Mouse (Mus musculus): ENCODE data around the gene Ubl7. TPM values are rescaled to one million over a fixed set of nuclear protein-coding genes. Genes with fewer than 3 reads are reported as not detected.
"Not testable (repeated sequence)": the region's sequence is repeated elsewhere in the genome, so short reads cannot be mapped to it uniquely, and the experiment has no call there.

The Ubl7 gene
- 10 to 100 TPM; 70.7 to 73.5 TPM for total RNA-seq (2021)
- long read RNA-seq, experiment 1, transcript Ubl7-208 (11 exons, 1,426 nt): minor isoform, 6 of 146 reads
- long read RNA-seq, experiment 1, transcript Ubl7-201 (11 exons, 1,364 nt): major isoform, 64 of 146 reads
- long read RNA-seq, experiment 1, transcript Ubl7-209 (11 exons, 1,319 nt): minor isoform, 30 of 146 reads
- long read RNA-seq, experiment 1, partial matches to known transcripts: 8 of 146 reads
- long read RNA-seq, experiment 1, other reads (novel, unspliced or antisense): 38 of 146 reads
- long read RNA-seq, experiment 2, transcript Ubl7-201 (11 exons, 1,364 nt): major isoform, 73 of 152 reads
- long read RNA-seq, experiment 2, transcript Ubl7-209 (11 exons, 1,319 nt): minor isoform, 25 of 152 reads
- long read RNA-seq, experiment 2, partial matches to known transcripts: 18 of 152 reads
- long read RNA-seq, experiment 2, other reads (novel, unspliced or antisense): 33 of 152 reads

DNA sequence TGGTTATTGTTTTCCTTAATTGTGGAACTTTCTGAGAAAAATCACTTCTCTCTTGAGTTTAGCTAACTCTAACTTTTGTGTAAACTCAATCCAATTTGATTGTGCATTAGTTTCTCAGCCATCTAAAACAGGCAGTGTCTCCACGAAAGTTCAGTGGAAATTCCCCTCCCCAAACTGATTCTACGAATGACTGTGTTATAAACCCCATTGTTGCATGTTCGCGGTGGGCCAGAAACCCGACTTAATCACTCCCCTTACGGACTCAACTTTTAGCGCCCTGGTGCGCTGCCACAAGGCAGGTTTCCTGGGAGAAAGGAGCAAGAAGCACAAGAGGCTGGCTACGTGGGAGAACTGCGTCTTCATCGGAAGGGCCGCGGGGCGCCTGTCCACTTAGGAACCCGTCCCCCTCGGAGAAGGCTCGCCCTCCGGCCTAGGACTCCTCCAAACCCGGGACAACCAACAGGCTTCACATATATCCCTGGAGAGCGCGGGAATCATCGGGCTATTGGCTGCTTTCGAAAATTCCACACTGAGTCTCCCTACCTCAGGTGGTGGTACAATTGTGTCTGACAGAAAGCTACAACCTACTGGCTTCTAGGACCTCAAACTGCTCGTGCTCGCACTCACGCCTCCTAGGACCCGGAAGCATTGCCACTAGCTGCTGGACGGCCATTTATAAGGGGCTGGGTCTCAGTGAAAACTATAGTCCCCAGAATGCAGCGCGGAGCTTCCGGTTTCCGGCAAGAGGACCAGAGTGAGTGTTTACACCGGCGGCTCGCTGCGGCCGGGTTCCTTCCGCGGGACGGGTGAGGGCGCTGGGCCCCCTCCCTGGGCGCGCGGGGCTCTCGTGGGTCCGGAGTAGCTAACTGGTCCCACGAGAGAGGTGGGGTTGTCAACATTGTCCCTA lies at the start of gene Ubl7:
Ubl7 (plus strand) TSS at position 726 of the 907 bp plus-strand sequence.
- DNase-seq: peak; percentile 89 to 92
- intact Hi-C loops (cut with DNase I): loop anchor here (5.0 kb wide), 1 partner anchor 48 kb away; no protein-coding TSS in a partner anchor

DNA sequence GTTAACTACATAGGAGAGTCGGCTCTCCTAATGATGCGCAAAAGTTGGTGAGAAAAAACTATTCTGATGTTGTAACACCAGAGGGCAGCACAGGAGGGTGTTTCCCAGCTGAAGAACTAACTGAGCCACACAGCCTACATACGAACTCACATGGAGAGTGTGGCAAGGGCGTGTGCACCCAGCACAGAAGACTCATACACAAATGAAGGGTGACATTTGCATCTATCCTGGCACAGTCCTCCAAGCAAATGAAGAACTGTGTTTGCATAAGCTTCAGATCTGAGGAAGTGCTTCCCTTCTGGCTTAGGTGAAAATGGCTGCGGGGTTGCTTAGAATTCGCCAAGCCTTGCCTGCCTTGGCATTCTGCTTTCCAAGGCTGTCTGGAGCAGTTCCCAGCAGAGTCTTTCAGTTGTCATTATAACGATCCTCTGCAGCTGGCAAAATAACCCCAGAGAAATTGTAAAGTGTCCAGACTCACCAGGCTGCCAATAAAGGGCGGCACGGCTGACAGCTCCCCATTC lies 48.8 kb upstream of the Ubl7 start:
- intact Hi-C loops (cut with DNase I): loop anchor here (2.0 to 5.0 kb wide), 3 partner anchors 50 to 135 kb away; partner anchors contain the start of gene Ubl7
- peak; percentile 52 to 59 for DNase-seq

DNA sequence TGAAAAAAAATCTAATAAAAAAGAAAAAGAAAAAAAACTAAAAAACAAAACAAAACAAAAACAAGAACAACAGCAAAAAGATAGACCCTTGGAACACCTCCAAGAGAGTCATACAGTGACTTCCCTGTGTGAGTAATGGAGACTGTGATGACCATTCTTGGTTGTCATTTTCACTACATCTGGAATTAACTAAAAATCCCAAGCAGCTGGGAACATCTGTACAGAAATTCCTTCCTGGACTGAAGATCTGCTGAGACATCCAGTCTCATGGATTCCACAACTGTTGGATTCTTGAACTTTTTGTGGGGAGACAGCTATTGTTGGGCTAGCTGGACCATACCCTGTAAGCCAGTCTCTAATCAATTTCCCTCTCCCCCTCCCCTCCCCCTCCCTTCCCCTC lies 46.4 kb upstream of the Ubl7 start:
- DNase-seq: peak in 1 of 2 experiments; percentile 30
- intact Hi-C loops (cut with DNase I): loop anchor here (5.0 kb wide), 2 partner anchors 48 to 73 kb away; partner anchors contain the start of gene Ubl7

DNA sequence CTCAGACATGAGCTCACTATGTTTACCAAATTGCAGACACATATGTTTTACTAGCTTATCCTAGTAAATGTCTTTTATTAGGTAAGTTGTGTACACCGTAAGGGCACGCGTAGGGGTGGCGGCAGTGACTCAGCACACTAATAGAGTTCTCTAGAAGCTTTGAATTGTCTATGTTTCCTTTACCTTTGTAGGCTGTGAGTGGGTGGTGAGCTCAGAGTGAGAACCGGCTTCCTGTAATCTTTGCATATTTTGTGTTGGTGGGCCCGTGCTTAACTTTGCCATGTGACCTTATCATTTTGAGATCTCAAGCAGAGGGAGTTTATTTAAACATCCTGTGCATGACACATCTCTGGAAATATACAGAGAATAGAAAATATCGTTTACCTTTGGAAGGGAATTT lies 44.2 kb upstream of the Ubl7 start:
- DNase-seq: no peak
- intact Hi-C loops (cut with DNase I): no loop called here

DNA sequence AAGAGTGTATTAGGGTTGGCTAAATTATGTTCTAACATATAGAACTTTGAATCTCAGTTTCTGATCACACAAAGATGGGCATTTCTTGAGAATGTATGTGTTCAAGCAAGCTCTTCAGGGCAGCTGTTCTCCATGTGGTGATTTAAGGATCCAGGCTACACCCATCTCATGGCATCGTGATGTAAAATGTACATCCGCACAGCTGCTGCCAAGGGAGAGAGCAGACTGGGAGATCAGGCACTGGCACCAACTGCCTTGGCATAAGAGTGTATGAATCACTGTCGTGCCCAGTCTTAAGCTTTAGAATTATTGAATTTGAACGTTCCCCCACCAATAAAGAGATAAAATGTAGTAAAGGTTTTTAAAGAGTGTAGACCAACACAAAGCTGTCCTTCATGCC lies 43.5 kb upstream of the Ubl7 start:
- intact Hi-C loops (cut with DNase I): no loop called here
- no peak for DNase-seq

DNA sequence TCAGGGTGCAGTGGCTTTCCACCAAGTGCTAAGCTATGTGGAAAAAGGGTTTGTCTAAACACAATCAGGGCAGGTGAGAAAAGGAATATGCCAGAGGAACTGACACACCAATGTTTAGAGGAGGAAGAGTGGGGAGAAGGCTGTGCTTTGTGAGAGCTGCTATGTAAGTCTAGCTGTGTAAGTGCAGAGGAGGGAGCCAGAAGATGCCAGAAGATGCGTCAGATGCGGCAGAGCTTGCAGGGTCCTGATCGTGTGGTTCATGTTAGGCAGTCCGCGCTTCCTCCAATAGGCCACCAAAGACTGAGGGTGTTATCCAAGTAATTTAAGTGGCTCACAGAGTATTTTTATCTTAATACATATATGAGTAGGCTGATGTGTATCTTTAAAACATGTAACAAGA lies 42.9 kb upstream of the Ubl7 start:
- DNase-seq: no peak
- intact Hi-C loops (cut with DNase I): no loop called here

DNA sequence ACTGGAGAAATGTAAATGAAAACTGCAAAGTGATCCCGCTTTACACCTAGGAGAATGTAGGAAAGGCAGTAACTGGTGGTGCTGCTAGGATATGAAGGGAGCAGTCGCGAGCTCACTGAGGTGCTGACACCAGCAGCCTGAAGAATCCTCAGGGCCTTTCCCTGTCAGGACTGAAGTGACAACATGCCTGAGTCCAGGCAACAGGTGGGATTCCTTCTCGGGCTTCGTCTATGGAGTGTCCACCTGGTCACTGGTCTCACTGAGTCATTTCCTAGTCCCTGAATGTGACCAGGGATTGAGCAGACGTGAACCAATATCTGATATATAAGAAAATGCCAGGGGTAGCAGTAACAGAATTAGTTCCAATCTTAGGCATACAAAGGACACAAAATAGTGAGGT lies 42.0 kb upstream of the Ubl7 start:
- intact Hi-C loops (cut with DNase I): no loop called here
- no peak for DNase-seq

DNA sequence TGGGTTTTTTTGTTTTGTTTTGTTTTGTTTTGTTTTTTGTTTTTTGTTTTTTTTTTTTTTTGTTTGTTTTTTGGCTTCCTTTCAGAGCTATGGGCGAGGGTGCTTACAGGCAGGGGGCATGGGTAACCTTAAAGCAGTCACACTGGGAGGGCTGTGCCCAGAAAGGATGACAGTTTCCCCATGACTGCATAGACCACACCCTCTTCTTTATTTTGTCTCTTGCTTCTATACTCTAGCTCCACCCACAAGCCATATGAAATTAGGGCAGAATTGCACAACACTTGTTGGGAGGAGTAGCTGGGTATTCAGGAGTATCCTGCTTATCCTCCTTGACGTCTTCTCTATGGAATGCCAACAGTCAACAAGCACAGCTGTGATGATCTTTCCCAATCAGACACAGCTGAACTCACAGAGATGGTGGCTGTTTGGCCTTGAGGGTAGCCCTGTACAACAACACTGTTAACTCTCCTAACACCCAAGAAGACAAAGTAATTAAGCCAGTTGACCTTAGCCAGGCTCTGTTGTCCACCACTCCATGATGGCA lies 40.4 kb upstream of the Ubl7 start:
- intact Hi-C loops (cut with DNase I): no loop called here
- DNase-seq: no peak

DNA sequence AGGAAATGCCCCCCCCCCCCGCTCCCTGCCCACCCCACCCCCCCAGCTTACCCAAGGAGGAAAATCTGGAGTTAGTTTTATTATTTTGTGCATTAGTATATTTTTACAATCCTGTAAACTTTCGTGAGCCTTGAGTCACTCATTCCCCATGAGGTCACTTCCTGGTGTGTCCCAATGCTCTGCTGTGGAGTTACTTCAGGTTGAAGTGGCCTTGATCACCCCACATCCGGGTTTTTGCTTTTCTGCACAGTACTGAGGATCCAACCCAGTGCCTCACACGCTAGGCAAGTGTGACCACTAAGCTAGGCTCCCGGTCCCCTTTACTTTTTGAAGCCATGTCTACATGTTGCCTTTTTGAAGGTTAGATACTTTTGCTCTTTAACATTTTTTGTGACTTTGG lies 36.6 kb upstream of the Ubl7 start:
- no peak for DNase-seq
- intact Hi-C loops (cut with DNase I): no loop called here

DNA sequence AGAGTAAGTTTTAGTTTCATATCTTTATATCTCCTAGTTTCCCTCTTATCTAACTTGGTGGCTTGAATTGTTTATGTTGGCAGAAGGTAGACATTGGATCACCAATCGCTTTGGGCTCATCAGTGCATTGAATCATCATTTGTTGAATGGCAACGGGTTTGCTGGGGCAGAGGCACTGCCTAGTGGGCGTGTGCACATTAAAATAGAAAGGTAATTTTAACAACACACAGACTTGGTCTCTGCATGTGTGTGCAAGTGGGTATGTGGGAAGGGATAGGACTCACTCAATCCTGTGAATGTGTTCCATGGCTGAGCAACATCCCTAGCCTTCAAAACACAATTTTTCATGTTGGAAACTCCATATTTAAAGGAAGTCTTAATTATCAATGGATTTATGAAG lies 35.8 kb upstream of the Ubl7 start:
- DNase-seq: no peak
- intact Hi-C loops (cut with DNase I): no loop called here

DNA sequence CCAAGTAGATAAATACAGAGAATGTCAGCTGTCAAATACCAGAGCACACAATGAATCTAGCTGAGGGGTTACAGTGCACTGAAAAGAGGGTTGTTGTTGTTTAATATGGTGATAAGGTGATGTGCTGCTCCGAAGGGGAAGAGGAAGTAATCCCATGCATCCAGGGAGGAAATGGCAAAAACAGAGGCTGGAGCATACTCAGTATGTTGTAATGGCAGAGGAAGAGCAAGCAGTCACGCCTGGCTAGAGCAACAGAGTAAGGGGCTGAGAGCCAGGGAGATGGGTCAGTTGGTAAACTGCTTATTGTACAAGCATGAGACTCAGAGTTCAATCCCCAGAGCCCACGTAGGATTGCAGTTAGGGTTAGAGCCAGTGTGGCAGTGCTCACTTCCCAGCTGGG lies 31.6 kb upstream of the Ubl7 start:
- no peak for DNase-seq
- intact Hi-C loops (cut with DNase I): no loop called here

DNA sequence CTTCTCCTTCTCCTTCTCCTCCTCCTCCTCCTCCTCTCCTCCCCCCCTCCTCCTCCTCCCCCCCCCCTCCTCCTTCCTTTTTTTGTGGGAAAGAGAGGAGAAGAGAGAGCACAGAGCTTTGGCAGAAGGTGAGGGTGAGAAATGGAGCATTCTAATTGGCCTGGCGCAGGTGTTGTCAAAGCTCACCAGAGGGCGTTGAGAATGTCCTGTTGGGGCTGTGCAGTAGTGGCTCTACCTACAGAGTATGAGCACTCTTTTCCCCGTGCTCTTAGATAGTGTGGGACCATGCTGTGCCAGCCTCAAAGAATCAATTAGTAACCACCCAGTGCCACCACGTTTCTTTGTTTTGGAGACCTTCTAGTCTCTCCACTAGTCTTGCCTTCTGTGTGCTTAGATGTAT lies 30.5 kb upstream of the Ubl7 start:
- no peak for DNase-seq
- intact Hi-C loops (cut with DNase I): no loop called here

DNA sequence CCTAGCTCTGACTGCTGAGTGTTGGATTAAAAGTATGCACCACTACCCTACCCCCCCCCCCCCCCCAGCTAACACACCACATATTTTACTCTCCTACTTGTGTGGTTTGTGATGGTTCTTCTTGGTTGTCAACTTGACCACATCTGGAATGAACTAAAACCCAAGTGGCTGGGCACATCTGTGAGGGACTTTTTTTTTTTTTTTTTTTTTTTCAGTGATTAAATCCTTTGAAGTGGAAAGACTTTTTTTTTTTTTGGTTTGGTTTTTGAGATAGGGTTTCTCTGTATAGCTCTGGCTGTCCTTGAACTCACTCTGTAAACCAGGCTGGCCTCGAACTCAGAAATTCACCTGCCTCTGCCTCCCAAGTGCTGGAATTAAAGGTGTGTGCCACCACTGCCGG lies 29.0 kb upstream of the Ubl7 start:
- intact Hi-C loops (cut with DNase I); DNase-seq: not testable (repeated sequence)

DNA sequence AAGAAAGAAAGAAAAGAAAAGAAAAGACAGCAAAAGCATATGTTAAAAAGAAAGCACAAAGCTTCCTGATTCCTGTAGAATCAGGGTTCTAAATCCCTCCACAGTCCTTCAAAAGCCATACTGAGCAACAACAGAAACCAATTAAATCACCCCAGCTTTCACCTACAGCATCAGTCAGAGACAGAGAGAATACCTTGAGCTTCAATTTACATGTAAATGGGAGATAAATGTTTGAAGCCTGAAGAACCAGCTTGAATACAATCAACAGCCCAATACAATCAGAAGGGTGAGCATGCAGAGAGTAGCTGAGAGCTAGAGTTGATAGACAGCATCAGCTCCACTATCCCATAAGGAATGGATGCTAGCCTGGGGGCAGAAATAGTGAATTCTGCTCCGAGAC lies 27.4 kb upstream of the Ubl7 start:
- DNase-seq: no peak

DNA sequence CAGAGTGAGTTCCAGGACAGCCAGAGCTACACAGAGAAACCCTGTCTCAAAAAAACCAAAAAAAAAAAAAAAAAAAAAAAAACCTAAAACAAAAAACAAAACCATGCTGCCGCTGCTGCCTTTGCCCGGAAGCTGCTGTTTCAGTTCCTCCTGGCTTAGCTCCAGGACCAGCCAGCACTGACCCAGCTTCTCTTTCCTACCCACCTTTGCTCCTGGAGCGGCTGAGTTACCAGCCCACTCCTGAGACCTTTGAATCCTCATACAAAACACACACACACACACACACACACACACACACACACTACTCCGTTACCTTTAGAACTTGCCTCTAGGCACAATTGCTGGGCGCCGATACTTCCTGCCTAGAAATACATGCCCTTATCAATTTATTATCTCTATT lies 22.7 kb upstream of the Ubl7 start:
- intact Hi-C loops (cut with DNase I): no loop called here
- peak in 1 of 2 experiments; percentile 22 for DNase-seq

More for the DNA sequence above, 27.4 kb upstream of the Ubl7 start:
- intact Hi-C loops (cut with DNase I): no loop called here

DNA sequence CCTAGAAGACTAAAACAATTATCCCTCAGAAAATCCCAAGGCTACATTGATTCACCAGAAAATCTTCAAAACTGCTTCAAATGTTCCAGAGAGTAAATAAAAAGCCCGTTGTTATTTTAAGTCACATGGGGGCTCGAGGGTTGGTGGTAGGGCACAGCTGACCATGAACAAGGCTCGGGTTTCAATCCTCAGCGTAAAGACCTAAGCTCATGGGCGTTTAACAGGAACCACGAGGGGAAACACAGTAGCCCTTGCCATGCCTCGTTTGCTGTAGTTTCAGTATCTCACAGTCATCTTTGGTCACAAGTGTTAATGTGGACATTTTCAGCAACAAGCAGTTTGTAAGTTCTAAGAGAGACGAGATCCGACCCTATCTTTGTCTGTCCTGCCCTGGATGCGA lies 10.3 kb upstream of the Ubl7 start:
- intact Hi-C loops (cut with DNase I): no loop called here
- DNase-seq: no peak

DNA sequence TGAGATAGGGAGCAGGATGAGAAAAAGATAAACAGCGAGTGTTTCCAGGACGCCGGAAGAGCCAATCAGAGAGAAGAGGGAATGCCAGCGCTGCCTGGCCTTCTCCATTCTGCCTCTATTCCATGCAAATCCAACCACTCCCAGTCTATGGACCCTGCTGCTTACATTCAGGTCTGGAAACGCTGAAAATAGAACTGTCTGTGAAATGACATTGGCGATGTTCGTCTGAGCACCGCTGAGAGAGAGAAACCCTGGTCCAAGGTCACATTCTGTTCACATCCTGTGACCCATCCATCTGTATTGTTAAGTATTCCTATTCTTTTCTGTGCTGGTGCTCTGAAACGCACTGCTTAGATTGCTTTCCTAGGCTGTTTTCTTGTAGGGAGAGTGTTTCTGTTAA lies 9.6 kb upstream of the Ubl7 start:
- intact Hi-C loops (cut with DNase I): no loop called here
- no peak for DNase-seq

DNA sequence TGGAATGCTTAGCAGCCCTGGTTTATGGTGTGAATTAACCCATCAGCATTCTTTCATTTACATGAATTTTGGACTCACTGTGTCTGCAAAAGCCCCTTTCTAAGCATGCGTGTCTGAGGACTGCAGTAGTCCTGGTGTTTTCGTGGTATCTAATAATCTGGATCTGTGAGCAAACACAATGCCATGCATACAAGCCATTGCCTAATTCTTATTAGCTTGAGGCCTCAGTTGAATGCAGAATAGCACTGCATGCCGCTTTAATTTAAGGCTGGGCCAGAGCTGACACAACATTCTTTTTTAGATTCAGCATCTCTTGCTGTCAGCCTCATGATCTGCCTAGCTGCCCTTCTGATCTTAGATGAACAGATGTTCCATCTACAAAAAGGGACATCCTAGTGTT lies 9.2 kb upstream of the Ubl7 start:
- intact Hi-C loops (cut with DNase I): no loop called here
- DNase-seq: no peak

DNA sequence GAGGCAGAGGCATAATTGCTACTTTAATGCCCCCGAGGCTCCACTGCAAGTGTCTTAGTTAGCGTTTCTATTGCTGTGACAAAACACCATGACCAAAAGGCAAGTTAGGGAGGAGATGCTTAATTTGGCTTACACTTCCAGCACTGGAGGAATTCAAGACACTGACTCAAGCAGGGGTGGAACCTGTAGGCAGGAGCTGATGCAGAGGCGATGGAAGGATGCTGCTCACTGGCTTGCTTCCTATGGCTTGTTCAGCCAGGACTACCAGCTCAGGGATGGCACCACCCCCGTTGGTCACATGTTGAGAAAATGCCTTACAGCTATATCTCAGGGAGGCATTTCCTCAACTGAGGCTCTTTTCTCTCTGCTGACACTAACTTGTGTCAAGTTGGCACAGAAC lies 8.6 kb upstream of the Ubl7 start:
- intact Hi-C loops (cut with DNase I): no loop called here

DNA sequence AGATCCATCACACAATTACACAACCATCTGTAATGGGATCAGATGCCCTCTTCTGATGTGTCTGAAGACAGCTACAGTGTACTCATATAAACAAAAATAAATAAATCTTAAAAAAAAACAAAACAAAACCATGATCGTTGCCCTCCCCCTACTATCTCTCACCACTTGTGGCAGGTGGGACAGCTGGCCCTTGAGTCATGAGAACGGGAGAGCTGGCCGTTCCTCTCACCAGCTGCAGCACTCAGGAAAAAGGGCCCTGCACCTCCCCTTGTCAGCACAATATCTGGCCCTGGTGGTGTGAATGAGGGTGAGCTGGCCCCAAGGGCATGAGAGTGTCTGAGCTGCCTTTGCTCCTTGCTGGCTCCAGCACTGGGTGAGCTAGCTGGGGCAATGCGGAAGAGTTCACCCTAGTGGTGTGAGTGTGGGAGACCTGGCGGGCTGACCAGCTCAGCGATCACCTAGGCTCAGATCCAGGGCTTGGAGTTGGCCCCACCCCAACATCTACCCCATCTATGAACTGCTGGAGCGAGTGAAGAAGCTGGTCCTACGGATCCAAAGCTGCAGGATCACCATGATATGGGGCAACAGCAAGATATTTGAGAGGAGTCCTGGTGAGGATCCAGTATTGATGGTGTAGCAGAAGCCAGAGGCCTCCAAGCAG lies 7.1 kb upstream of the Ubl7 start:
- intact Hi-C loops (cut with DNase I): no loop called here
- DNase-seq: peak in 1 of 2 experiments; percentile 9

More for the DNA sequence above, 8.6 kb upstream of the Ubl7 start:
- DNase-seq: no peak

Measured in heart, postnatal 14 days (tissue).